Mouse (Mus musculus): ENCODE results near the gene Ltn1.
A peak's percentile ranks its signal among the peaks of the same experiment; 100 is the strongest.

The Ltn1 gene

GRCm38 (mm10) chr16:87387444-87387977, 44.9 kb downstream of the Ltn1 start:
- no peak for DNase-seq (ENCODE audit: low spot score)

GRCm38 (mm10) chr16:87384366-87384765, 48.0 kb downstream of the Ltn1 start:
- DNase-seq (ENCODE audit: low spot score) = no peak

GRCm38 (mm10) chr16:87382996-87383395, 49.4 kb downstream of the Ltn1 start:
- no peak for DNase-seq (ENCODE audit: low spot score)

- no peak for DNase-seq (ENCODE audit: low spot score)
These were observed 66.0 kb downstream of the Ltn1 start for GRCm38 (mm10) chr16:87366445-87366844.

GRCm38 (mm10) chr16:87366035-87366434, 66.4 kb downstream of the Ltn1 start:
- no peak for DNase-seq (ENCODE audit: low spot score)

- DNase-seq (ENCODE audit: low spot score) = no peak
These were observed 68.2 kb downstream of the Ltn1 start for GRCm38 (mm10) chr16:87364231-87364630.

- no peak for DNase-seq (ENCODE audit: low spot score)
These were observed 72.3 kb downstream of the Ltn1 start for GRCm38 (mm10) chr16:87360096-87360495.

GRCm38 (mm10) chr16:87354748-87355147, 77.7 kb downstream of the Ltn1 start:
- DNase-seq (ENCODE audit: low spot score) = no peak

GRCm38 (mm10) chr16:87354075-87354583, 78.3 kb downstream of the Ltn1 start, which contains the start of gene N6amt1:
Gene N6amt1, plus strand, starts transcription at chr16:87354185.
- peak; percentile 89 for DNase-seq (ENCODE audit: low spot score)

GRCm38 (mm10) chr16:87353605-87354004, 78.8 kb downstream of the Ltn1 start:
- no peak for DNase-seq (ENCODE audit: low spot score)

GRCm38 (mm10) chr16:87351386-87352105, 80.9 kb downstream of the Ltn1 start:
- no peak for DNase-seq (ENCODE audit: low spot score)

GRCm38 (mm10) chr16:87348133-87348532, 84.3 kb downstream of the Ltn1 start:
- no peak for DNase-seq (ENCODE audit: low spot score)

GRCm38 (mm10) chr16:87341043-87341572, 91.3 kb downstream of the Ltn1 start:
- DNase-seq (ENCODE audit: low spot score) = no peak

GRCm38 (mm10) chr16:87334756-87335155, 97.7 kb downstream of the Ltn1 start:
- no peak for DNase-seq (ENCODE audit: low spot score)

GRCm38 (mm10) chr16:87329986-87330385, 102.4 kb downstream of the Ltn1 start:
- DNase-seq (ENCODE audit: low spot score) = no peak
